Mouse (Mus musculus) MEL (cell line): ENCODE data around the gene Rad54l2. TPM values are rescaled to one million over a fixed set of nuclear protein-coding genes. Genes with fewer than 3 reads are reported as not detected.
A peak's percentile ranks its signal among the peaks of the same experiment; 100 is the strongest.

Source experiments
- DNase-seq: peaks from one replicate; pipeline ENCODE4 v3.0.0; 2011; ENCODE audit warnings: low read depth, low spot score
- H3K27ac ChIP-seq: 2 replicates; pipeline ENCODE4 v1.5.1; 2012; ENCODE audit warnings: low read depth, mild to moderate bottlenecking, control low read depth, low read length, moderate library complexity; ENCODE audit not compliant: control insufficient read depth
- H3K27me3 ChIP-seq, 2 experiments: fragments of 150-350 bp in 1 of 2; sonication (generic) in 1 of 2; 2 replicates each; pipeline ENCODE4 v1.6.1; 2012; ENCODE audit warnings: low read length in 2 of 2, mild to moderate bottlenecking in 2 of 2, improper control_type of control experiment in 1 of 2, moderate library complexity in 1 of 2; ENCODE audit not compliant: insufficient read depth in 2 of 2, control insufficient read depth in 1 of 2
- H3K36me3 ChIP-seq, 2 experiments: 2 replicates each; pipeline ENCODE4 v1.6.1; 2012 to 2014; ENCODE audit warnings: low read length in 2 of 2, improper control_type of control experiment in 1 of 2, inconsistent platforms in 1 of 2, mild to moderate bottlenecking in 1 of 2; ENCODE audit not compliant: insufficient read depth in 2 of 2, control insufficient read depth in 1 of 2
- H3K4me1 ChIP-seq, 2 experiments: fragments of 150-350 bp in 1 of 2; sonication (generic) in 1 of 2; 2 replicates each; pipeline ENCODE4 v1.6.1; 2012; ENCODE audit warnings: low read length in 2 of 2, improper control_type of control experiment in 1 of 2, mild to moderate bottlenecking in 1 of 2; ENCODE audit not compliant: insufficient read depth in 2 of 2, control insufficient read depth in 1 of 2
- H3K4me3 ChIP-seq, 2 experiments: fragments of 150-350 bp in 1 of 2; sonication (generic) in 1 of 2; 2 replicates each; pipeline ENCODE4 v1.5.1; 2012; ENCODE audit warnings: low read depth in 2 of 2, low read length in 2 of 2, mild to moderate bottlenecking in 2 of 2, moderate library complexity in 2 of 2, control low read depth in 1 of 2, improper control_type of control experiment in 1 of 2; ENCODE audit not compliant: control insufficient read depth in 1 of 2, insufficient read depth in 1 of 2
- H3K79me2 ChIP-seq: 2 replicates; pipeline ENCODE4 v1.6.1; 2012; ENCODE audit warnings: mild to moderate bottlenecking, low read length, moderate library complexity; ENCODE audit not compliant: control insufficient read depth, poor library complexity, insufficient read depth
- H3K9ac ChIP-seq: 2 replicates; pipeline ENCODE4 v1.6.1; 2012; ENCODE audit warnings: low read depth, mild to moderate bottlenecking, control low read depth, low read length, moderate library complexity; ENCODE audit not compliant: control insufficient read depth, poor library complexity, severe bottlenecking
- H3K9me3 ChIP-seq: fragments of 150-350 bp; sonication (generic); replicated peaks from 2 replicates; pipeline ENCODE4 v1.6.1; 2012; ENCODE audit warnings: mild to moderate bottlenecking, low read length, improper control_type of control experiment, moderate library complexity; ENCODE audit not compliant: insufficient read depth
- CHD1 ChIP-seq: IDR thresholded peaks from 2 replicates; pipeline ENCODE4 v1.6.1; 2012; ENCODE audit warnings: low read depth, mild to moderate bottlenecking, inconsistent platforms, low read length, improper control_type of control experiment
- CHD2 ChIP-seq: IDR thresholded peaks from 2 replicates; pipeline ENCODE4 v1.6.1; 2011; ENCODE audit warnings: low read length, improper control_type of control experiment
- CTCF ChIP-seq, 3 experiments: IDR thresholded peaks in 2 of 3; conservative IDR thresholded peaks in 1 of 3; 2 replicates each; pipeline ENCODE4 v1.5.1; 2011 to 2012; ENCODE audit warnings: low read length in 3 of 3, low read depth in 2 of 3, mild to moderate bottlenecking in 2 of 3, improper control_type of control experiment in 1 of 3, inconsistent platforms in 1 of 3, mixed read lengths in 1 of 3, moderate library complexity in 1 of 3; ENCODE audit not compliant: control insufficient read depth in 1 of 3, insufficient read depth in 1 of 3, poor library complexity in 1 of 3, severe bottlenecking in 1 of 3
- ELF1 ChIP-seq: IDR thresholded peaks from 2 replicates; pipeline ENCODE4 v1.6.1; 2014; ENCODE audit warnings: low read depth, mild to moderate bottlenecking, inconsistent platforms, low read length, improper control_type of control experiment, moderate library complexity
- EP300 ChIP-seq, 2 experiments: IDR thresholded peaks; 2 replicates each; pipeline ENCODE4 v1.6.1; 2011; ENCODE audit warnings: improper control_type of control experiment in 2 of 2, low read length in 2 of 2, low read depth in 1 of 2, mild to moderate bottlenecking in 1 of 2
- ETS1 ChIP-seq: IDR thresholded peaks from 2 replicates; pipeline ENCODE4 v1.6.1; 2012; ENCODE audit warnings: low read depth, mild to moderate bottlenecking, inconsistent platforms, low read length, improper control_type of control experiment, moderate library complexity
- GABPA ChIP-seq: IDR thresholded peaks from 2 replicates; pipeline ENCODE4 v1.6.1; 2012; ENCODE audit warnings: low read depth, mild to moderate bottlenecking, inconsistent platforms, low read length, improper control_type of control experiment, moderate library complexity
- GATA1 ChIP-seq: IDR thresholded peaks from 2 replicates; pipeline ENCODE4 v1.6.1; 2011; ENCODE audit warnings: low read depth, low read length, improper control_type of control experiment
- KAT2A ChIP-seq: conservative IDR thresholded peaks from 2 replicates; pipeline ENCODE4 v1.6.1; 2012; ENCODE audit warnings: low read depth, low read length, improper control_type of control experiment, inconsistent platforms
- MAFK ChIP-seq: IDR thresholded peaks from 2 replicates; pipeline ENCODE4 v1.6.1; 2011; ENCODE audit warnings: low read depth, mild to moderate bottlenecking, low read length, improper control_type of control experiment, borderline replicate concordance
- MAX ChIP-seq: IDR thresholded peaks from 2 replicates; pipeline ENCODE4 v1.6.1; 2011; ENCODE audit warnings: low read length, improper control_type of control experiment
- MXI1 ChIP-seq: IDR thresholded peaks from 2 replicates; pipeline ENCODE4 v1.6.1; 2011; ENCODE audit warnings: mild to moderate bottlenecking, low read depth, low read length, improper control_type of control experiment
- NELFE ChIP-seq: IDR thresholded peaks from 2 replicates; pipeline ENCODE4 v1.6.1; 2011; ENCODE audit warnings: low read depth, low read length, improper control_type of control experiment
- POLR2AphosphoS2 ChIP-seq: IDR thresholded peaks from 2 replicates; pipeline ENCODE4 v1.6.1; 2011; ENCODE audit warnings: low read length, improper control_type of control experiment
- POLR2AphosphoS5 ChIP-seq: IDR thresholded peaks from 2 replicates; pipeline ENCODE4 v1.6.1; 2012; ENCODE audit warnings: low read depth, borderline replicate concordance, mild to moderate bottlenecking, inconsistent platforms, low read length, moderate library complexity, mixed read lengths
- RAD21 ChIP-seq: IDR thresholded peaks from 2 replicates; pipeline ENCODE4 v1.6.1; 2011; ENCODE audit warnings: mild to moderate bottlenecking, low read depth, low read length, improper control_type of control experiment
- SIN3A ChIP-seq: IDR thresholded peaks from 2 replicates; pipeline ENCODE4 v1.6.1; 2012; ENCODE audit warnings: low read length, improper control_type of control experiment, inconsistent platforms
- SMC3 ChIP-seq: IDR thresholded peaks from 2 replicates; pipeline ENCODE4 v1.6.1; 2011; ENCODE audit warnings: low read depth, low read length, improper control_type of control experiment
- TBP ChIP-seq: IDR thresholded peaks from 2 replicates; pipeline ENCODE4 v1.8.0; 2011; ENCODE audit warnings: low read depth, low read length, improper control_type of control experiment
- TCF12 ChIP-seq: IDR thresholded peaks from 2 replicates; pipeline ENCODE4 v1.6.1; 2014; ENCODE audit warnings: low read depth, mild to moderate bottlenecking, inconsistent platforms, low read length, improper control_type of control experiment, moderate library complexity
- USF2 ChIP-seq, 2 experiments: IDR thresholded peaks; 2 replicates each; pipeline ENCODE4 v1.6.1; 2011 to 2012; ENCODE audit warnings: improper control_type of control experiment in 2 of 2, low read length in 2 of 2, borderline replicate concordance in 1 of 2, inconsistent platforms in 1 of 2, low read depth in 1 of 2, mild to moderate bottlenecking in 1 of 2; ENCODE audit not compliant: insufficient read depth in 1 of 2
- ZC3H11A ChIP-seq: IDR thresholded peaks from 2 replicates; pipeline ENCODE4 v1.6.1; 2012; ENCODE audit warnings: low read depth, mild to moderate bottlenecking, inconsistent platforms, low read length, improper control_type of control experiment
- ZKSCAN1 ChIP-seq: IDR thresholded peaks from 2 replicates; pipeline ENCODE4 v1.6.1; 2012; ENCODE audit warnings: low read depth, mild to moderate bottlenecking, inconsistent platforms, low read length, improper control_type of control experiment, moderate library complexity
- polyA plus RNA-seq, 2 experiments: library from polyadenylated mRNA; stranded (reverse) in 1 of 2; unstranded in 1 of 2; fragments of >175 nt in 1 of 2; fragments of >200 nt in 1 of 2; gene quantifications; 2 replicates each; pipeline versions ENCODE4 v1.2.1 to v1.2.4; 2012; ENCODE audit warnings: low replicate concordance in 2 of 2, low read depth in 1 of 2; ENCODE audit not compliant: insufficient read length in 2 of 2, insufficient read depth in 1 of 2, missing spikeins in 1 of 2
- total RNA-seq: library from RNA; depleted of rRNA; stranded (reverse); fragments of 300-350 nt; gene quantifications from 2 replicates; pipeline ENCODE4 v1.2.3, GENCODE M21; 2012

Gene Rad54l2
- total and polyA plus RNA-seq, 3 experiments = 11.9 to 27.2 (median 15.5) TPM

- TF ChIP-seq POLR2AphosphoS2 (peak; percentile 79), POLR2AphosphoS5 (no peak), MAFK (no peak; the same call in 1 of the 2 replicates), ELF1 (peak; percentile 99), KAT2A (peak; percentile 97), MXI1 (peak; percentile 94), NELFE (peak; percentile 55; the same call in 1 of the 2 replicates), ZKSCAN1 (no peak), MAX (peak; percentile 82), CHD2 (peak; percentile 73), USF2 (IDR thresholded peaks at IDR 0.05; ENCODE audit: borderline replicate concordance in 1 of 2, insufficient read depth in 1 of 2, low read depth in 1 of 2, low read length in 2 of 2) (no peak)
- TF ChIP-seq, all 39 proteins: peak for 20
Measured at GRCm38 (mm10) chr9:106821618-106822380, 32.8 kb upstream of the Rad54l2 start, which contains the start of gene Dcaf1 (continued).

GRCm38 (mm10) chr9:106821050-106821617 lies 32.1 kb upstream of the Rad54l2 start:
- peaks cover 20% of the 10 kb centered on the region for H3K79me2 ChIP-seq
- peak overlapping the region; percentile 84 for H3K27ac ChIP-seq
- peak; percentile 71 for DNase-seq

GRCm38 (mm10) chr9:106819201-106819600 lies 30.2 kb upstream of the Rad54l2 start:
- H3K27ac ChIP-seq = no peak overlapping the region
- no peaks in the 10 kb centered on the region for H3K9me3 ChIP-seq
- no peak overlapping the region for H3K4me3 ChIP-seq
- no peak overlapping the region for H3K9ac ChIP-seq
- H3K4me1 ChIP-seq = peaks cover 0 to 6% of the 10 kb centered on the region in 2 experiments; a peak in 3 of 4 replicates
- H3K27me3 ChIP-seq = no peaks in the 10 kb centered on the region
- peak; percentile 49 for DNase-seq
- peaks cover 0 to 8% of the 10 kb centered on the region in 2 experiments; a peak in 2 of 4 replicates for H3K36me3 ChIP-seq
- peaks cover 11% of the 10 kb centered on the region for H3K79me2 ChIP-seq
- TF ChIP-seq GABPA (no peak), SMC3 (peak; percentile 73), ZC3H11A (0 out of 2 replicates have a peak, but pooled peaks have one; percentile 21), TCF12 (no peak), SIN3A (no peak), CTCF (IDR thresholded peaks at IDR 0.05 in 2 of 3, conservative IDR thresholded peaks at IDR 0.05 in 1 of 3; ENCODE audit: control insufficient read depth in 1 of 3, insufficient read depth in 1 of 3, low read depth in 2 of 3, low read length in 3 of 3, poor library complexity in 1 of 3, severe bottlenecking in 1 of 3) (peak; percentile 28 to 66 (median 44); a peak in 5 of 6 replicates), RAD21 (peak; percentile 56), POLR2AphosphoS5 (no peak)

More at GRCm38 (mm10) chr9:106821050-106821617, 32.1 kb upstream of the Rad54l2 start:
- TF ChIP-seq NELFE = peak; percentile 27; the same call in 1 of the 2 replicates
- 0 out of 2 replicates have a peak, but pooled peaks have one; percentile 8 for TF ChIP-seq ETS1
- peak; percentile 67; the same call in 1 of the 2 replicates for TF ChIP-seq TBP
- 0 out of 2 replicates have a peak, but pooled peaks have one; percentile 16 for TF ChIP-seq CHD1
- TF ChIP-seq EP300 (IDR thresholded peaks at IDR 0.05; ENCODE audit: low read depth in 1 of 2, low read length in 2 of 2) = no peak; a peak in 1 of 4 replicates
- no peak for TF ChIP-seq SMC3
- peak; percentile 61 for TF ChIP-seq GATA1
- no peaks in the 10 kb centered on the region for H3K9me3 ChIP-seq
- peaks cover 0 to 6% of the 10 kb centered on the region in 2 experiments; a peak in 3 of 4 replicates for H3K4me1 ChIP-seq
- peaks cover 0 to 14% of the 10 kb centered on the region in 2 experiments; a peak in 2 of 4 replicates for H3K36me3 ChIP-seq
- H3K27me3 ChIP-seq = no peaks in the 10 kb centered on the region
- peak overlapping the region; percentile 74 for H3K9ac ChIP-seq
- H3K4me3 ChIP-seq = peak overlapping the region; percentile 75 to 76
